Mouse (Mus musculus): ENCODE data around the gene Gfi1. TPM values are rescaled to one million over a fixed set of nuclear protein-coding genes. Genes with fewer than 3 reads are reported as not detected.
A peak's percentile ranks its signal among the peaks of the same experiment; 100 is the strongest.

Gene Gfi1
- total RNA-seq, 2 experiments from 2014 or later: 0.59 to 0.62 TPM

GRCm38 (mm10) chr5:107722661-107723532 is 2.9 kb downstream of the Gfi1 start:
- no peak for DNase-seq (ENCODE audit: low spot score in 2 of 2)

- DNase-seq (ENCODE audit: low spot score in 2 of 2): no peak
Observed at GRCm38 (mm10) chr5:107721638-107722011, 4.2 kb downstream of the Gfi1 start.

DNA sequence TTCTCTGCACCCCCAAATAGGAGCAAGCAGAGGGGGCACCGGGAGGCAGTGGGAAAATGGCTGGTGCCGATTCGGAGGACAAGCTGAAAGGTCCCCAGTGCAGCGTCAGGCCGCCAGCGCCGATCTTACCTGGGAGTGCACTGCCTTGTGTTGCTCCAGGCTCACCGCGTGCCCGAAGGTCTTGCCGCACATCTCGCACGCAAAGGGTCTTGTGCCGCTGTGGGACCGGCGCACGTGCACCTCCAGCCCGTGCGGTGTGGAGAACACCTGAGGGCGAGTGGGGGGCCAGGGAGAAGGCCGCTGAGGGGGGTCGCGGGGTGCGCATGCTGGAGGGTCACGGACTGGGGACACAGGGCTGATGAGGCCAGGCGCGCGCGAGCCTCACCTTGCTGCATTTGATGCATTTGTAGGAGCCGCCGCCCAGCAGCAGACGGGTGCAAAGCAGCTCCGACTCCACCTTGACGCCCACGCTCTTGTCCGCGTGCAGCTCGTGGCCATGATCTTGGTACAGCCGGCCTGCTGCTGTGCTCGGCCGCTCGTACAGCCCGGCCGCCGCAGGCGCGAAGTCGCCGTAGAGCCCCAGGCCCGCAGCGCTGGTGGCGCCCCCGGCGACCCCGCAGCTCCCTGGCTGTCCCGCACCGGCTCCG is 4.7 kb downstream of the Gfi1 start:
- no peak for DNase-seq (ENCODE audit: low spot score in 2 of 2)

GRCm38 (mm10) chr5:107720511-107720910 is 5.3 kb downstream of the Gfi1 start:
- no peak for DNase-seq (ENCODE audit: low spot score in 2 of 2)

GRCm38 (mm10) chr5:107719786-107720185 is 6.0 kb downstream of the Gfi1 start:
- no peak for DNase-seq (ENCODE audit: low spot score in 2 of 2)

DNA sequence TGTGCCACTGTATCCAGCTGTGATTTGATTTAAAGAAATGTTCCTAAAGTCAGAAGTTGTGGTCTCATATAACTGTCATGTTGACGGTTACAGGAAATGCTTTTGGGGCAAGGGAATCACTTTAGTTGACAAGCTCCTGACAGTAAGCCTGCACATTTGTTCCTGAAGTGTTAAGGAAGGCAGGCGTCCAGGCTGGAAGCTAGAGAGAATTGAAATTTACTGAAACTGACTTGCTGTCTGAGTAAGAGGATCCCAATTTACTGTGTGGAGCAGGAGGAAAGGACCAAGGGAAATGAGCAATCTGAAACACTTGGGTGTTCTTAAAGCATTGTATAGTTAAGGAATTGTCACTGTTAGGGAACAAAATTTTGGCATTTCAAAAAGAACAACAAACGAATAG is 6.6 kb downstream of the Gfi1 start:
- DNase-seq (ENCODE audit: low spot score in 2 of 2): no peak

DNA sequence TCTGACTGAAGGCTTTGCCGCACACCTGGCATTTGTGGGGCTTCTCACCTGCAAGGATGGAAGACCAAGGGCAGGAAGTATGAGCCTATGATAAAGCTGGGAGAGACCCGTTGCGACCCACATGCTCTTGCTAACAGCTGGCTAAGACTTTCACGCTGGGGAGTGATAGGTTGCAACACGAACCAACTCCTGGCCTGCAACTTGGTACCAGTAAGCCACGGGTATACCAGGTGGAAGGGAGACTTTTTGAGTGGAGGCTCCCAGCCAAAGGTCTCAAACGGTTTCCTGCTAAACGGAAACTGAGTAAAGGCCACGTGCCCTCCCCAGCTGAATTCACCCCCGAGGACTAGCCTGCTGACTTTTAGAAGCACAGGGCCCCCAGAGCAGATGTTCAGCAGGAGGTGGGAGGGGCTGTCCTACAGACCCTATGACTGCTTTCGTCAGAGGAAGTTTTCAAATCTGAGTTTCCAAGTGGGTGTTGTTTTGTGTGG is 7.9 kb downstream of the Gfi1 start:
- no peak for DNase-seq (ENCODE audit: low spot score in 2 of 2)

DNA sequence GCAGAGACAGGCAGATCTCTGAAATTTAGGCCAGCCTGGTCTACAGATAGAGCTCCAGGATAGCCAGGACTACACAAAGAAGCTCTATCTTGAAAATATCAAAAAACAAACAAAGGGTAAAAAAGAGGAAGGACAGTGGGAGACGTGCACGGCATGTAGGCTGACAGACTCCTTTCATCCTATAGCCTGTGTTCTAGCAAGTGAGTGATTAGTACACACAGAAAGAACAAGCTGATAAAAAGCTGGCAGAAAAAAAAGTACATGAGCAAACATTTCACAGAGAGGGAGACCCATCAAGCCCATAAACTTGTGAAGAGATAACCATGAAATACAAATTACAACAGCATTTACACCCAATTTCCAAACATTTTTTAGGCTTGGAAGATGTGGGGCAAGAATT is 14.1 kb downstream of the Gfi1 start:
- DNase-seq (ENCODE audit: low spot score in 2 of 2): no peak

DNA sequence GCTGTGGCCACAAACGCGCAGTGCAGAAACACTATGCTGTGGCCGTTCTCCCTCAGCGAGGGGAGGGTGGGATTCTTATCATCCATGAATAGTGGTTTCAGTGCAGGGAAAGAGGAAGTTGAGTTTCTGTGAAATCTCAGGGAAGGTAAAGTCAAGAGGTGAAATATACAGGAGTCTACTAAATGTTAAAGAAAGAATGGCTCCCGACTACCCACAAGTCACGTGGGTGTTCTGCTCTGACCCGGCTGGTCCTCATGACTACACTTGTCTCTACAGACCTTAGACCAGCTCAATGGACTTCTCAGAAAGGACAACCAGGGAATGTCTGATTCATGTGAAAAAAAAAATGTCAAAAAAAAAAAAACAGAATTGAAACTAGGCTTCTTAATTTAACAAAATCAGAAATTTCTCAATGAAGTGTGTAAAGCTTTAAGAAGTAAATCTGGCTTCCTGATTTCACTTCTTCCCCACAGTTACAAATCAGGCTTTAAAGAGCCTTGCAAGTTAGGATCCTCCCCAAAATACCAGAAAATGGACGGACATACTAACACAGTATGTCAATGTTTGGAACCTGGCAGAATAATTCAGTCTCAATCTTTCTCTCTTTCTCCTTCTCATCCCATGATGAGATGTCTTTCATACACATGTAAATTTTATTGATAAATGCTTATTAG is 17.6 kb downstream of the Gfi1 start:
- DNase-seq (ENCODE audit: low spot score in 2 of 2): no peak

DNA sequence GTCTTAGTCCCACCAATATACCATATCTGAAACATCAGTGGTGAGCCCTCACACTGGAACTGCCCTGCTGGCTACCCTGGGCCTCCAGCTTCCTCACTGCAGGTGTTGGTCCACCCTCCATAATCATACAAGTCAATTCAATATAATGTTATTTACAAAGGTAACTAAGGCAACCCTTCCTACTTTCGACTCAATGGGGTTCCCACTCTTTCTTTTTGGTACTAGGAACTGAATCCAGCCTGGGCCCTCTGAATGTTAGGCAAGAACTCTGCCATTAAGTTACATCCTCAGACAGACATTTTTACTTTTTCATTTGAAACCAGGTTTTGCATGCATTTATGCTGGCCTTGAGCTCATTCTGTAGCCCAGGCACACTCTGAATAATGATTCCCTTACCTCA is 19.6 kb downstream of the Gfi1 start:
- no peak for DNase-seq (ENCODE audit: low spot score in 2 of 2)

- DNase-seq (ENCODE audit: low spot score in 2 of 2): no peak
Observed at GRCm38 (mm10) chr5:107705756-107706155, 20.1 kb downstream of the Gfi1 start.

DNA sequence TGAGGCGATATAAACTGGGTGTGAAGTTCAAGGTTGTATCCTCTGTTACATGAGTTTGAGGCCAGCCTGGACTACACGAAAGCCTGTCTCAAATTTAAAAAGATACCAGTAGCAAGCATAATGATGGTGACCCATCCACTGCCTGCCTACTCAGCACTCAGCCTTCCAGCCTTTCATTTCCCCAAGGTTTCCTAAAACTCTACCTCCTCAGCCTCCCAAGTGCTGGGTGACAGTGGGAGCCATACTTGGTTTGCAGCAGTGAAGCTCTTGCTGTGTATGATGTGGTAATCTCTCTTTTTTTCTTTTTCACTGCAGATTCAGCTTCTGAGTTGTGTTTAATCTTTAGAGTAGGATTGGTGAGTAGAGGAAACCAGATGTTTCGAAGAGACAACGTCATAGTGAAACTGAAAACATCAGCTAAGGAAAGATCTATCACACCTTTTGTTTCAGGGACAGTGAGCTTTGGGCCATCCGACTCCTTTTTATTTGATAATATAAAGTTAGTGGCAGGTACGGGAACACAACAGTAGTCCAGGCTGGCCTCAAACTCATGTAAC is 22.6 kb downstream of the Gfi1 start:
- no peak for DNase-seq (ENCODE audit: low spot score in 2 of 2)

- DNase-seq (ENCODE audit: low spot score in 2 of 2): no peak
Observed at GRCm38 (mm10) chr5:107701658-107702057, 24.2 kb downstream of the Gfi1 start.

- no peak for DNase-seq (ENCODE audit: low spot score in 2 of 2)
Observed at GRCm38 (mm10) chr5:107700873-107701272, 25.0 kb downstream of the Gfi1 start.

DNA sequence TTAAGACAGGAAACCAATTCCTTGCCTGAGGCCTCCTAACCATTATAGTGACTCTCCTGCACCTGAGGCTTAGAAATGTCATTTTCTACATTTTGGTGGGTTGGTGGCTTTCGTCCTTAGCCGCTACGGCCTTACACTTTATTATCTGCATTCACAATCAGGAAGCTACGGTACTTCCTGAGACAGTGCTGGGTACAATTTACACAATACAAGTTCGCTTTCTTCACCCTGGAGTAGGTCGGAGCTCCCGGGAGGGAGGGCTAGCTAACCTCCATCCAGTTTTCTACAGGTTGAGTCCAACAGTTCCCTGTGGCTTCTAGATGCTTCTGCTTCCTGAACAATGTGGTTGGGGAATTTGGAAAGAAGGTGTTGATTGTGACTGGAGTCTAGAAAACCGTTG is 26.9 kb downstream of the Gfi1 start:
- DNase-seq (ENCODE audit: low spot score in 2 of 2): no peak

DNA sequence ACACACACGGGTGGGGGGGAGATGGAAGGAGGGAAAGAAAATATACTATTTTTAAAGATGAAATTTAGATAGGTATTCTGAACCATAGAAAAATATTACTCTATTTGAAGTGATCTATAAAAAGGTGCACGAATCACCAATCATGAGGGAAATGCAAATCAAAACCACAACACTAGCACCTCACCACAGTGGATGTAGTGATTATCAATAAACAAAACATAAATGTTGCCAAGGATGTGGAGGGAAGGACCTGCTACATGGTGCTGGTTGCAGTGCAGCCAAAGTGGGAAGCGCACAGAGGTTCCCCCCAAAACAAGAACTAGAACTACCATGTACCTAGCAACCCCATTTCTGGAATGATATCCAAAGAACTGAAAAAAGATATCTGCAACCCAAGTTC is 30.8 kb downstream of the Gfi1 start:
- no peak for DNase-seq (ENCODE audit: low spot score in 2 of 2)

GRCm38 (mm10) chr5:107688499-107688866 is 37.4 kb downstream of the Gfi1 start:
- no peak for DNase-seq (ENCODE audit: low spot score in 2 of 2)

GRCm38 (mm10) chr5:107687592-107688498 is 38.0 kb downstream of the Gfi1 start:
- peak; percentile 35 to 36 for DNase-seq (ENCODE audit: low spot score in 2 of 2)

- DNase-seq (ENCODE audit: low spot score in 2 of 2): no peak
Observed at GRCm38 (mm10) chr5:107687161-107687560, 38.7 kb downstream of the Gfi1 start.

DNA sequence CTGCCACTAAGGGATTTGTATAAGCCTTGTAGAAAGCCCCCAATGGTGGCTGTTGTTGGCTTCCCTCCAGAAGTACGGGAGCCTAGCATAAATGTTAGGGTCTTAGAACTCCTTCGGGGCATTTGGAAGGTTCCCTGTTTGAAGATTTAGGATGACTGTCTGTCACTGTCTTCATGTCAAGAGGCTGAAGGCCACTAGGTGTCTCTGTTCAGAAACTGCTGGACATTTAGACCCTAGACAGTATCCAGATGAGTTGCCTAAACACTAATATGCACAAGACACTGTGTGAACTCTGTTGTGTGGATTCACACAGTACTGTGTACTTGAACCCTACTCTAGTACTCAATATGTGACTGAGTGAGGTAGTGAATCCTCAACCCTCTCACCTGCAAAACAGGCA is 41.5 kb downstream of the Gfi1 start:
- no peak for DNase-seq (ENCODE audit: low spot score in 2 of 2)

GRCm38 (mm10) chr5:107681300-107681699 is 44.5 kb downstream of the Gfi1 start:
- DNase-seq (ENCODE audit: low spot score in 2 of 2): no peak

Data from adrenal gland, postnatal 4 days (tissue).